Mouse (Mus musculus): Measurements from ENCODE around the gene Plekhb1. TPM values are rescaled to one million over a fixed set of nuclear protein-coding genes. Genes with fewer than 3 reads are reported as not detected.

Plekhb1 gene
- total RNA-seq, 4 experiments from 2014 or later, result 265 to 312 (median 276) TPM

DNA sequence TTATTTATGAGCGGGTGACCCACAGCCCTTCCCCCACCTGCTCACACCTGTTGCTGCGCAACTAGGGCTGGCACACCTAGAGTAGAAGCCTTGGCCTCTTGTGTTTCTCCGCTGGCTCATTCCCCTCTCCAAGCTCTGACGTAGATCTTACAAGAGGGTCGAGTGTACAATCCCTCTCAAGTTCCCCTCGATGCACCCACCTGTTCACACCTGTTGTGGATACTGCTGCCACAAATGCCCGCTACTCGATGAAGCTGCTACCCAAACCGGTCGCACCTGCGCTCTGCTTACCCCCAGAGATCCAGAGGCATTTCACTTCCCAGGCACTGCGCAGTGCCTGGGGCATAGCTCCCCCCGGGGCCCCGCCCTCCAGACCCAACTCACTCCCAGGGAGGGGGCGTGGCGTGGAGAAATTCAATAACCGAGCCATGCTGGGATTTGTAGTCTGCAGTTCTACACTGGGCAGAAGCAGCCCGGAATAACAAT lies 4.1 kb downstream of the Plekhb1 start:
- DNase-seq (ENCODE audit: low spot score in 2 of 2), result no peak

- DNase-seq (ENCODE audit: low spot score in 2 of 2), result peak in 1 of 2 experiments; percentile 51
Observed at GRCm38 (mm10) chr7:100656739-100657138, 5.5 kb downstream of the Plekhb1 start.

- no peak for DNase-seq (ENCODE audit: low spot score in 2 of 2)
Observed at GRCm38 (mm10) chr7:100654441-100654840, 7.8 kb downstream of the Plekhb1 start.

DNA sequence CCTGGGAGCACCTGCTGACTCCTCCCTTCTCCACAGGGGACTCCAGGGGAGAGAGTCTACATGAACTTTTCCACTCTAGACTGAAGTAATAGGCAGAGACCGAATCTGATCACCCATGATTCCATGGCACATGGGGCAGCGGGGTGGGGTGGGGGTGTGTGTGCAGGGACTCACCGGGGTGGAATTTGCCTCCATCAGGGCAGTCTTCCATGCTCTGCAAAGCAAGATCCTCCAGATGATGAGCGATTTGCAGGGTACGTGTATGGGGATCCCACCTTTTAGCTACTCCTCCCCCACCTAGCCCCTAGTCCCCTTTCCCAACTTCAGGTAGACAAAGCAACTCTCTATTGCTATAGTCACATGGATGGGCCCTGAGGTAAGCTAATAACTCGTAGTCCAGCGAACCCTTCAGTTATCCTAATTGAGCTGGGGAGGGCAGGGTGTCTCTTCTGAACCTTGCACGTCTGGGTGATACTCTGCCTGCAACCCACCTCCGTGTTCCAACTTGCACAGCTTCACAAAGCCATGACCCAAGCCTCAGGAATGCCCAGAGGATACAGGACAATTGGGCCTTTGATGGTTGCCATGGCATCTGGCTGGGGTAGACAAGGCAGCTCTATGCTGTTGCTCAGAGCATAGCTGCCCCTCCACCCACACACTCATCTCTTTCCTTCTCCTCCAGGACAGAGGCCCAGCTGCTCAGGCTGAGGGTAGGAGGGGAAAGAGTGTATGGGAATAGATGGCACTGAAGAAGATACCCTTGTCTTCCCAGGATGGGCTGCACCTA lies 8.5 kb downstream of the Plekhb1 start:
- peak in 1 of 2 experiments; percentile 73 for DNase-seq (ENCODE audit: low spot score in 2 of 2)

DNA sequence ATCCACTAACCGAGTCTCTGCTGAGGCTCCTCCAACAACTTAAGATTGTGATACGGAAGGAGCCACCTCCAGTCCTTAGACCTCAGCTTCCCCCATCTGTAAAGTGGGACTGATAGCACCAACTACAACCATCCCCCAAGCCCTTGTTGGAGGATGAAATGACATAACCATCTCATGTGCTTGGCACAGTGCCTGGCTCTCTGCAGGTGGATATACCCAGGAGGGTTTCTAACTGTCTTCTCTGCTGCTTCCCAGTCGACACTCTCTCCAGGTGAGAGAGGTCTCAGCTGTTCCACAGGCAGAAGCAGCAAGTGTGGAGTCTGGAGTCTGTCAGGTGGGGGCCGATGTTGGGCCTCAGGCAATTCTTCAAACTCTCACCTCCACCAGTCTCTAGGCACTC lies 11.2 kb downstream of the Plekhb1 start:
- peak in 1 of 2 experiments; percentile 13 for DNase-seq (ENCODE audit: low spot score in 2 of 2)

DNA sequence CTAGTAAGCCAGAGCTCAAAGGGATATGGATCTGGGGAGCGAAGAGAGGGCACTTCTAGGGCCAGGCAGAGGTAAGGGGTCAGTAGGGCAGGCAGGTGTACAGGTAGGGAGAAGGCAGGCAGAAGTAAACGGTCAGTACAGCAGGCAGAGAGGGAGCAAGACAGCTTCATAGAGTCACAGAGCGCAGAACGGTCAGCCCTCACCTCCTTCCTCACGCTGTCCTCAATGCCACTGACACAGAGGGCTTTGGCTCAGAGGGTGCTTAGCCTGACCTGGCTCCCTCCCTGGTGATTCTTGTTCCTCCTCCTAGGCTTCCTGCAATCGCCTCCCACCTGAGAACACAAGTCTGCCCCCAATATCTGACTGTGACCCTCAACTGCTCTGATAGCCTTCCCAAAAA lies 11.8 kb downstream of the Plekhb1 start:
- DNase-seq (ENCODE audit: low spot score in 2 of 2), result peak in 1 of 2 experiments; percentile 5

GRCm38 (mm10) chr7:100649826-100650225 lies 12.4 kb downstream of the Plekhb1 start:
- DNase-seq (ENCODE audit: low spot score in 2 of 2), result peak in 1 of 2 experiments; percentile 4

- DNase-seq (ENCODE audit: low spot score in 2 of 2), result peak in 1 of 2 experiments; percentile 1
Observed at GRCm38 (mm10) chr7:100649095-100649494, 13.1 kb downstream of the Plekhb1 start.

DNA sequence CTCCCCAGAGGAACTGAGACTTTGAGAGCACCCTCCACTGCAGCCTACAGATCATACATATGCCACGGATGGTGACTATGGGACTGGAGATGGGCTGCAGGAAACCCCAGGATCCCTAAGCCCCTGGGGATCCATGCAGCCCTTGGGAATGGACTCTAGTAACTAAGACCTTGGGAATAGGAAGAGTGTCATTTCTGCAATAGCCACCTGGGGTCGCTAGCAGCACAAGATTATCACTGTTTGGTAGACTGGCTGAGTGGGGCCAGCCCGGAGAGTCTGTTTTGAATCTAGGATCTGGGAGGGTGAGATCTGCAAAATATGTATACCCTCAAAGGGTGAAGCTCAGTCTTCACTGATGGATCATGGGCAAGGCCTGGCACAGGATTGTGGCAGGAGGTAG lies 17.1 kb downstream of the Plekhb1 start:
- DNase-seq (ENCODE audit: low spot score in 2 of 2), result peak; percentile 30 to 55

GRCm38 (mm10) chr7:100642413-100642812 lies 19.8 kb downstream of the Plekhb1 start:
- no peak for DNase-seq (ENCODE audit: low spot score in 2 of 2)

DNA sequence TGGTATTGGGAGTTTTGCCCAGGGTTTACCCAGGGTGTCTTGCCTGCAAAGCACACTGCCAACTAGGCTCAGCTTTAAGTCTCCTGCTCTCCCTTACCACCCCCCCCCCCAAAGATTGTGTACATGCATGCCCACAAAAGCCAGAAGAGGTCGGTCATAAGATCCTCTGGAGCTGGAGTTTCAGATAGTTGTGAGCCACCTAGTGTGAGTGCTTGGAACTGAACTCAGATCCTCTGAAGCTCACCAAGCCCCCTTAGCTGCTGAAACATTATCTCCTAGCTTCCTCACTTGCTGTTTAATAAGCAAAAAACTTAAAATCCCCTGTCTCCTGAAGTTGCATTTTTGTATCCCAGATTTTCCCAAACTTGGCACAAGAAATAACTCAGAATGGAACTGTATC lies 24.6 kb downstream of the Plekhb1 start:
- no peak for DNase-seq (ENCODE audit: low spot score in 2 of 2)

GRCm38 (mm10) chr7:100624538-100624937 lies 37.7 kb downstream of the Plekhb1 start:
- DNase-seq (ENCODE audit: low spot score in 2 of 2), result no peak

DNA sequence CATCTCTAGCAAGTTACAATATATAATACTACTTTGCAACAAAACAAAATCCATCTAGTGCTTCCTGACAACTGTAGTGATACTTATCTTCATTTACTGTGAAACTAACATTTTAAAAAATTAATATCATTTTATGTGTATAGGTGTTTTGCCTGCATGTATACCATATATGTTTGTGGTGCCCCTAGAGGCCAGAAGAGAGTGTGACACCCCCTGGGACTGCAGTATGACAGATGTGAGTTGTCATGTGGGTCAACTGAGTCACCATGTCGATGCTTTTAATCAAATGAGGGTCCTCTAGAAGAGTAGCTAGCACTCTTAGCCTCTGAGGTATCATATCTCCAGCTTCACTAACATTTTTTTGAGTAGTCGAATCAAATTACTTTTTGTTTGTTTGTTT lies 39.9 kb downstream of the Plekhb1 start:
- no peak for DNase-seq (ENCODE audit: low spot score in 2 of 2)

- no peak for DNase-seq (ENCODE audit: low spot score in 2 of 2)
Observed at GRCm38 (mm10) chr7:100616121-100616857, 45.9 kb downstream of the Plekhb1 start.

- DNase-seq (ENCODE audit: low spot score in 2 of 2), result no peak
Observed at GRCm38 (mm10) chr7:100608910-100609309, 53.3 kb downstream of the Plekhb1 start.

GRCm38 (mm10) chr7:100608130-100608741 lies 54.0 kb downstream of the Plekhb1 start, which contains the start of gene Mrpl48:
TSS of gene Mrpl48 (minus strand) at chr7:100608301.
- peak; percentile 47 to 54 for DNase-seq (ENCODE audit: low spot score in 2 of 2)

DNA sequence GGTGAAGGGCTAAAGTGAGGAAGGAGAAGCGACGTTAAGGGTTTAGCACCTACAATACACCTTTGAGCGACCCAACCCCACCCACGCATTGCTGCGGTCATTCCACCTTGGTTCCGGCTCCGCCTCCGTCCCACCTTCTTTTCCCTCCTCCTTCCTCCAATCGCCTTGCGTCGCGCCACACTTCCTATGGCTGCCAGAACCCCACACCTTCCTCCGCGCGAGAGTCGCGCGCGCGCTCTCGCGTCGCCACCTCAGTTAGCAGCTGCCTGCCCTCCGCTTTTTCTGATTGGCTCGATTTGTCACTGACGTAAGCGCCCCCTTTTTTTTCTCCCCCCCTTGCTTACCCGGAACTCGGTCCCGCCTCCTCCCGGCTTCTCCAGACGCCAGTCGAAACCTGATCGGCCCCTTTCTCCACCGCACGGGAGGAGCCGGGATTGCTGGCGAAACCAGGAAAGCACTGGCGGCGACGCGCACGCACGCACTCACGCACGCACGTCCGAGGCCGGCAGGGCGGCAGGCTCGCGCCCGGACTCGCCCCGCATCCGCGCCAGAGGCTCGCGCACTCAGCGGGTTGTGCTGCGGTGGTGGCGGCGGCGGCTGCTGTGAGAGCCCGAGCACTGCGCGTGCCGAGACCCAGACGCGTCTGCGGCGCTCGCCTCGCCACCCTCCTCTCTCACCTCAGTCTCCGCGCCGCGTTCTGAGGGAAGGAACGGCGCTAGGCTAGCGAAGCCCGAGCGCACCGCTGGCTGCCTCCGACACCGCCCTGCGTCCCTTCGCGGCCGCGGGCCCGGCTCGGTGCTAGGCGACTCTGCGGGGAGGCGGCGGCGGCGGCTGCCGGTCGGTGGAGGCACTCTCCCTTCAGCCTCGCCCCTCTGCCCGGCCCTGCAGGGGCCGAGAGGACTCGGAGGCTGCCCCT lies 54.7 kb downstream of the Plekhb1 start, which contains the start of gene Rab6a:
Gene Rab6a (plus strand): TSS at position 197 of the 916 bp plus-strand sequence.
- peak; percentile 86 to 98 for DNase-seq (ENCODE audit: low spot score in 2 of 2)

DNA sequence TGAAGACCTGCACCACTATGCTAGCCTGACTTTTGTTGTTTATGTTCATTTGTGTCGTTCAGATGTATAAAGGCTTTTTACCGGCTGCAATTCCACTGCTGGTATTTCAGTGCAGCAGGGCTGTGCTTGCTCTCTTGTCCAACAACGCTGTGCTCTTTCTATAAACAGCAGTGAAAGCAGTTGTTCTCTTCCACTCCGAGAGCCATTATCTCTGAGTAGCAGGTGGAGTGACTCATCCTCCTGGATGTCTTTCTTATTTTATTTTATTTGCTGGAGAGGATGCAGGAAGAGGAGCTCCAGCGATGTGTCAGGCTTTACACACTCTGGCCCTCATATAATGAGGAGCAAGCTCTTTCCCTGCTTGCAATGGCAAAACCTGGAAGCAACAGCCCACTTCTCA lies 62.0 kb downstream of the Plekhb1 start:
- DNase-seq (ENCODE audit: low spot score in 2 of 2), result peak in 1 of 2 experiments; percentile 63

GRCm38 (mm10) chr7:100593349-100593748 lies 68.9 kb downstream of the Plekhb1 start:
- DNase-seq (ENCODE audit: low spot score in 2 of 2), result no peak

Data from left cerebral cortex, adult 8-10 months (tissue).